Mouse (Mus musculus) activated CD4-positive, CD25-positive, alpha-beta regulatory T cell, adult 9 weeks (primary cell): ENCODE results near the gene Calcoco2. TPM values are rescaled to one million over a fixed set of nuclear protein-coding genes. Genes with fewer than 3 reads are reported as not detected.

Experiments used
- polyA plus RNA-seq: library from polyadenylated mRNA; unstranded; fragments of 100-300 nt; shearing (Covaris generic); gene quantifications from one replicate; pipeline ENCODE4 v1.2.1, GENCODE M21; 2017

Gene Calcoco2
- polyA plus RNA-seq: not detected

GRCm38 (mm10) chr11:96111751-96112150 is at the start of gene Calcoco2:
Gene Calcoco2, minus strand, starts transcription at chr11:96111964.

GRCm38 (mm10) chr11:96133239-96133865 is 21.6 kb upstream of the Calcoco2 start, which contains the start of gene Ttll6:
Gene Ttll6, plus strand, starts transcription at chr11:96133786.

GRCm38 (mm10) chr11:96075509-96076220 is 36.1 kb downstream of the Calcoco2 start, which contains the start of gene Atp5g1:
Gene Atp5g1, minus strand, starts transcription at chr11:96075670.

GRCm38 (mm10) chr11:96065215-96065911 is 46.4 kb downstream of the Calcoco2 start, which contains the start of gene Ube2z:
Gene Ube2z, minus strand, starts transcription at chr11:96065388.

Other genes with a start within 250 kb of the Calcoco2 start
- gene B4galnt2, start 197.1 kb downstream of the Calcoco2 start, polyA plus RNA-seq: 0.21 TPM
- not detected for gene Igf2bp1, start 106.0 kb downstream of the Calcoco2 start, polyA plus RNA-seq
- not detected for gene Gip, start 87.4 kb downstream of the Calcoco2 start, polyA plus RNA-seq
- gene Snf8, start 77.1 kb downstream of the Calcoco2 start, polyA plus RNA-seq: 82.3 TPM
- gene Ube2z, start 46.6 kb downstream of the Calcoco2 start, polyA plus RNA-seq: 8.9 TPM
- gene Atp5g1, start 36.3 kb downstream of the Calcoco2 start, polyA plus RNA-seq: 339 TPM
- not detected for gene Ttll6, start 21.8 kb upstream of the Calcoco2 start, polyA plus RNA-seq
- not detected for gene Hoxb13, start 82.4 kb upstream of the Calcoco2 start, polyA plus RNA-seq
- gene Hoxb9, start 159.5 kb upstream of the Calcoco2 start, polyA plus RNA-seq: not detected
- gene Hoxb8, start 169.9 kb upstream of the Calcoco2 start, polyA plus RNA-seq: not detected
- not detected for gene Hoxb7, start 174.7 kb upstream of the Calcoco2 start, polyA plus RNA-seq
- gene Hoxb6, start 180.5 kb upstream of the Calcoco2 start, polyA plus RNA-seq: not detected
- not detected for gene Hoxb5, start 191.4 kb upstream of the Calcoco2 start, polyA plus RNA-seq
- 0.17 TPM for gene Hoxb4, start 206.3 kb upstream of the Calcoco2 start, polyA plus RNA-seq
- gene Hoxb3, start 211.4 kb upstream of the Calcoco2 start, polyA plus RNA-seq: not detected
- gene Hoxb2, start 238.6 kb upstream of the Calcoco2 start, polyA plus RNA-seq: not detected